Mouse (Mus musculus) kidney, adult 2 months (tissue): Measurements from ENCODE around the gene Gm42674. TPM values are rescaled to one million over a fixed set of nuclear protein-coding genes. Genes with fewer than 3 reads are reported as not detected.
A peak's percentile ranks its signal among the peaks of the same experiment; 100 is the strongest.

Experiments used
- DNase-seq: peaks from one replicate; pipeline ENCODE4 v3.0.0; 2021
- H3K27ac ChIP-seq: fragments of 200-500 bp; 2 replicates; pipeline ENCODE4 v1.5.1; 2012; ENCODE audit warnings: low read depth, low read length, control low read depth, inconsistent platforms; ENCODE audit not compliant: insufficient read depth
- H3K27me3 ChIP-seq: fragments of 200-500 bp; replicated peaks from 2 replicates; pipeline ENCODE4 v1.6.1; 2012; ENCODE audit warnings: mild to moderate bottlenecking, moderate library complexity, low read length, inconsistent platforms; ENCODE audit not compliant: control insufficient read depth, insufficient read depth
- H3K36me3 ChIP-seq: fragments of 200-500 bp; 2 replicates; pipeline ENCODE4 v1.6.1; 2012; ENCODE audit warnings: mild to moderate bottlenecking, moderate library complexity, low read length, inconsistent platforms; ENCODE audit not compliant: control insufficient read depth, insufficient read depth
- H3K4me1 ChIP-seq: fragments of 200-500 bp; 2 replicates; pipeline ENCODE4 v1.6.1; 2011; ENCODE audit warnings: low read length; ENCODE audit not compliant: control insufficient read depth, insufficient read depth
- H3K4me3 ChIP-seq: fragments of 200-500 bp; 2 replicates; pipeline ENCODE4 v1.5.1; 2011; ENCODE audit warnings: mild to moderate bottlenecking, low read depth, low read length, control low read depth; ENCODE audit not compliant: insufficient read depth
- CTCF ChIP-seq: fragments of 200-500 bp; conservative IDR thresholded peaks from 2 replicates; pipeline ENCODE4 v1.5.1; 2011; ENCODE audit warnings: low read depth, mild to moderate bottlenecking, control low read depth, low read length, moderate library complexity, mixed read lengths; ENCODE audit not compliant: insufficient read depth, insufficient read length
- POLR2A ChIP-seq: fragments of 200-500 bp; IDR thresholded peaks from one replicate; pipeline ENCODE4 v1.6.1; 2011; ENCODE audit warnings: low read depth, low read length, control low read depth
- WGBS: fragments of 180-500 bp; shearing (Covaris S2); methylation state at CpG from one replicate; pipeline ENCODE4 v1.1.7; 2018; 5-methylcytosine and 5-hydroxymethylcytosine counted together
- polyA plus RNA-seq: library from polyadenylated mRNA; depleted of rRNA; stranded (reverse); fragments of >200 nt; gene quantifications from 2 replicates; pipeline ENCODE4 v1.2.3, GENCODE M21; 2012

Gene Gm42674
- polyA plus RNA-seq, 1 experiment = not detected

DNA sequence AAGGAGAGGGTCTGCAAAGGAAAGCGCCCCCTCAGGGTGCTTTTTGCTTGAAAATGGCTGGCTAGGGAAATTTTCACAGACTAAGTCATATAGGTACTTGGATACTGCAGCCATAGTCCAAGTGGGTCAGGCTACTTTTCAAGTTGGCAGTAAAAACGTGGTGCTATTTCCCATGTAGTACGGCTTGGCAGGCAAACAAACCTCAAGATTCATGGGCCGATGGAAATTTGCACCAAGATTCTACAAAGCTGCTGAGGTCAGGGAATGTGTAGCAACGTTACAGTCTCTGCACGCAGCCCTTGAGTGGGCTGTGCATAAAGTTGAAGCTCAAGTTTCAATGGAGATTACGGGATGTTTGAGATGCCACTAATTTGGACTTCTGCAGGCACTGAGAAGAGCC lies 22.3 kb upstream of the Gm42674 start:
- Histone ChIP-seq H3K27ac (no peak overlapping the region), H3K4me3 (no peak overlapping the region), H3K36me3 (no peaks in the 10 kb centered on the region), H3K4me1 (no peaks in the 10 kb centered on the region), H3K27me3 (no peaks in the 10 kb centered on the region)
- DNase-seq = no peak
- 42% methylated on average over 7 of the region's 7 CpGs for WGBS
- TF ChIP-seq CTCF (no peak), POLR2A (no peak)

DNA sequence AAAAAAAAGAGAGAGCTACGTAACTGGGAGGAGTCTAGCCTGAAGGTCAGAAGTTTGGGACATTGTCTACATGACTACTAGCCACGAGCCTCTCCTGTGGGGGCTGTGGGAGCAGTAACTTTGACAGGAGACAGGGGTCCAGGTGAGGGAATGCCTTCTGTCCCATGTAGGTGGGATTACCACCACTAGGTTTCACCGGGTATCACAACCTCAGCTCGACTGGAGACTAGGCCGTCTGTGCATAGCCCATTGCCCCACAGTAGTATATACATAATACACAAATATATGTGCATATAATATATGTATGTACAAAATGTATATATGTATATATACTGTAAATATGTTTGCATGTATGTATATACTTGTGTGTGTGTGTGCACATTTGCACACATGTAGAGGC lies 20.6 kb upstream of the Gm42674 start:
- WGBS = 97% methylated on average over 5 of the region's 5 CpGs

DNA sequence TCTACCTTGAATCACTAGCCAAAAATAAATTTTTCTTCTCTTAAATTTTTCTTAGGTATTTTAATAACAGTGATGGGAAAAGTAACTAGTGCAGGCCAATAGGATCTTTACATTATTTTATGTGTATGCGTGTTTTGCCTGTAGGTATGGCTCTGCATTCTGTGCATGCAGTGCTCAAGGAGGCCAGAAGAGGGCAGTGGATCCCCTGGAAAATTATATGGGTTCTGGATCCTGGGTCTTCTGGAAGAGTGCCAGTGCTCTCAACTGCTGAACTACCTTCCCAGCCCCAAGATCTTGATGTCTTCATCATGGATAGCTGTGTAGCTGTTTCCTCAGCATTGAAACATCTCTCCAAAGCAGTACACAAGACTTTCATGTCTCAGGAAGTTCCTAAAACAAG lies 19.5 kb upstream of the Gm42674 start:
- Histone ChIP-seq H3K36me3 (no peaks in the 10 kb centered on the region), H3K27me3 (no peaks in the 10 kb centered on the region), H3K27ac (no peak overlapping the region), H3K4me3 (no peak overlapping the region), H3K4me1 (no peaks in the 10 kb centered on the region)
- TF ChIP-seq CTCF (no peak), POLR2A (no peak)
- WGBS = 100% methylated on average over 1 of the region's 1 CpGs
- DNase-seq = no peak

More for the DNA sequence above, 20.6 kb upstream of the Gm42674 start:
- Histone ChIP-seq H3K4me3 (no peak overlapping the region), H3K27me3 (no peaks in the 10 kb centered on the region), H3K4me1 (no peaks in the 10 kb centered on the region), H3K36me3 (no peaks in the 10 kb centered on the region), H3K27ac (no peak overlapping the region)
- no peak for DNase-seq
- no peak for TF ChIP-seq POLR2A

DNA sequence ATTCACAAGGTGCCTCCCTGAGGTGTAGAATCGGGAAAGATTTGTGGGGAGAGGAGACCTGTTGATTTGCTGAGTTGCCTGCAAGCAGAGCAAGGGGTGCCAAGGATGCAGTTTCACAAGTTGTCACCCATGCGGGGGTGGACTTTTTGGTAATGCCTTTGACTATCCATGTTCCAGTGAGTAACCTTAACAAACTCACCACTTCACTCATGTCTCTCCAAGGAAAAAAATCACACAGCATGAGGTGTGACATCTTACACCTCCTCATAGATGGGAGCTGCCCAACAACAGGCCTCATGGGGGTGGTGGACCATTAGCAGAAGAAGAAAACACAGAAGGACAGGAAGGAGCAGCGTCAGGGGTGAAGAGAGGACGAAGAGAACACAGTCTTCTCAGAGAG lies 19.1 kb upstream of the Gm42674 start:
- TF ChIP-seq CTCF (no peak), POLR2A (no peak)
- Histone ChIP-seq H3K4me1 (no peaks in the 10 kb centered on the region), H3K27ac (no peak overlapping the region), H3K4me3 (no peak overlapping the region), H3K36me3 (no peaks in the 10 kb centered on the region), H3K27me3 (no peaks in the 10 kb centered on the region)
- DNase-seq = no peak
- 88% methylated on average over 4 of the region's 4 CpGs for WGBS

DNA sequence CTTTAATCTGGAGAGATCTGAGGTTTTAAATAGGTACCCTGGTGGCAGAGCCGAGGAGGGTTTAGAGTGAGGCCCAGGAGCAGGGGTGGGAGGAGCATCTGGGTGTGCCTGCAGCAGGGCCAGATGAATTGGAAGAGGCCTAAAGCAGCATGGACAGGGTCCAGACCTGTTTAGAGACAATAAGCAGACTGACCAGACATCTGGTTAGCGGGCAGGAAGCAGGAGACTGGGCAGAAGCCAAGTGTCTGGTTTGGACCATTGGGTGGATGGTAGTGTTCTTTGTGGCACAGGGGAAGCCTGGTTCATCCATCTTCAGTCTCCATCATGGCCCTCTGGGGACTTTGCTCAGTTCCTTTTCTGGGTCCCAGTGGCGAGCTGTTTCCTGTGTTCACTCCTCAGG lies 17.8 kb upstream of the Gm42674 start:
- no peak overlapping the region for H3K27ac ChIP-seq

DNA sequence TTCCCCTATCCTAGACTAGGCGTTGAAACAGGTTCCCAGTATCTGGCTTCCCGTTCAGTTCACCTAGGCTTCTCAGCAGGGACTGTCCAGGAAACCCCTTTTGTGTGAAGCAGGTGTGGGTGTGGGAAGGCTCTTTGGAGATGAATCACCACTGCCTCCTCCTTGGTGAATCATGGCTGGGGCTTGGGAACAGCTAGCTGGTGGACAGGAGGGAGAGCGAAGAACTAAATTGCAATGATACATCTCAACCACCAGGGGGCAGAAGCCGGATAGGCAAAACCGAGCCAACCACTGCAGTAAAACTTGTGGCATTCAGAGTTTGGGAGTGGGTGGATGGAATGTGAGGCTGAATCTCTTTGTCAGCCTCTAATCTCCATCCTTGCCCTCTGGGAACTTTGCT lies 16.1 kb upstream of the Gm42674 start:
- Histone ChIP-seq H3K27me3 (no peaks in the 10 kb centered on the region), H3K27ac (no peak overlapping the region), H3K36me3 (no peaks in the 10 kb centered on the region), H3K4me1 (no peaks in the 10 kb centered on the region), H3K4me3 (no peak overlapping the region)
- WGBS = 36% methylated on average over 5 of the region's 5 CpGs
- DNase-seq = peak; percentile 65
- TF ChIP-seq CTCF (peak; percentile 86), POLR2A (no peak)

More for the DNA sequence above, 17.8 kb upstream of the Gm42674 start:
- no peak for TF ChIP-seq CTCF
- no peak for TF ChIP-seq POLR2A
- Histone ChIP-seq H3K4me1 (no peaks in the 10 kb centered on the region), H3K27me3 (no peaks in the 10 kb centered on the region), H3K36me3 (no peaks in the 10 kb centered on the region), H3K4me3 (no peak overlapping the region)
- WGBS = 56% methylated on average over 3 of the region's 3 CpGs
- DNase-seq = peak; percentile 78

DNA sequence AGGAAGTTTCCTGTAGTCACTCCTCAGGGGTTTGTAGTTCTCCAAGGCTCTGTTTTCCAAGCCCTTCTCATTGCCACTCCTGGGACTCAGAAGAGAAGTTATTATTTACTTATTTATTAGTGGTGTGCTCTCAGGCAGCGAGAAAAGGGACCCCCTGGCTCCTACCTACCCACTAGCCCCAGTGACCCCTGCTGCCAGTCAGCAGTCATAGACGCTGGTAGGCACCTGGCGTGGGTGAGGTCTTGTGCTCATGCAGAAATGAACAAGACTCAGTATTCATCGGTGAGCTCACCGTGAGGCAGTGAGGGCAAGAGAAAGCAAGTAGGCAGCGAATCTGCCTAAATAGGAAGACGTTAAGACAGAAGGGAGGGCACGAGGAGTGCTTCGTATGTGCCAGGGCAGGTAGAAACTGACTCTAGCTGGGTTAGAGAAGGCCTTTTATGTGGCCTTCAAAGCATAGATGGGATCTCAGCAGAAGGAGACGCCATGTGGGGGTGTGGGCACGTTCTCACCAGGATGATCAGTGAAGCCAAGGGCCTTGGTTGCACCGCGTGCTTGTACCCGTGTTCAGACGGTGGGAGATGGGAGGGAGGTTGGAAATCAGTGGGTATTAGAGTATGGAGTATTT lies 15.6 kb upstream of the Gm42674 start:
- Histone ChIP-seq H3K4me1 (no peaks in the 10 kb centered on the region), H3K27me3 (no peaks in the 10 kb centered on the region), H3K36me3 (no peaks in the 10 kb centered on the region), H3K4me3 (no peak overlapping the region), H3K27ac (peak overlapping the region; percentile 6; the same call in 1 of the 2 replicates)
- 82% methylated on average over 15 of the region's 15 CpGs for WGBS
- TF ChIP-seq CTCF = no peak
- no peak for TF ChIP-seq POLR2A
- no peak for DNase-seq

DNA sequence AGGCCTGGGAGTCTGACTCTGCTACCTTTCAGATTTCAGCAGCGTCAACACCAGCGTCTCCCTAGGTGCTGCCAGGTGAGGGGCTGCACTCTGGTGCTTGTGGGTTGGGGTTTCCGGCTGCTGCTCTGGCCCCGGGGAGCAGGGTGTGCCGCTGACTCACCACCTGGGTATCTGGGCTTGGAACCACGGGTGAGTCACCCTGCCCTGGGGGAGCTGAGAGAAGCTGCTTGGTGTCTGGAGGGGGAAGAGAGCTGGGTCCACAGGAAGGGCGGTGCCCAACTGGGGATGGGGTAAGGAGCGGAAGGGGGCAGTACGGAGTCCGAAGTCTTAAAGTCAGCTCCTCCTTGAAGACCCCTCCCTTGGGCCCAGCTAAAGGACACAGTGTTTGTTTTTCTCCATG lies 14.8 kb upstream of the Gm42674 start:
- Histone ChIP-seq H3K36me3 (no peaks in the 10 kb centered on the region), H3K4me3 (no peak overlapping the region), H3K27me3 (no peaks in the 10 kb centered on the region), H3K27ac (peak overlapping the region; percentile 58), H3K4me1 (no peaks in the 10 kb centered on the region)
- TF ChIP-seq CTCF (no peak), POLR2A (no peak)
- whole genome bisulfite sequencing = 54% methylated on average over 10 of the region's 10 CpGs
- DNase-seq = peak; percentile 24
